Mouse (Mus musculus) hematopoietic stem cell, adult 5-6 weeks (primary cell): ENCODE results near the gene Neu1. TPM values are rescaled to one million over a fixed set of nuclear protein-coding genes. Genes with fewer than 3 reads are reported as not detected.
A peak's percentile ranks its signal among the peaks of the same experiment; 100 is the strongest.
"Not testable (repeated sequence)": the region's sequence is repeated elsewhere in the genome, so short reads cannot be mapped to it uniquely, and the experiment has no call there.

Experiments used
- ATAC-seq, 2 experiments: fragments of 125-278 bp in 1 of 2; replicated peaks in 1 of 2; 2 replicates each; pipeline ENCODE4 v1.8.0; 2016 to 2017; ENCODE audit warnings: inconsistent platforms in 2 of 2, mild to moderate bottlenecking in 2 of 2, moderate number of reproducible peaks in 2 of 2, low read depth in 1 of 2, moderate TSS enrichment in 1 of 2; ENCODE audit not compliant: low FRiP score in 2 of 2, poor library complexity in 2 of 2, severe bottlenecking in 2 of 2, insufficient read depth in 1 of 2, low TSS enrichment in 1 of 2
- total RNA-seq: library from RNA; stranded (forward); fragments of 172-1452, 232-1000 nt; gene quantifications from 2 replicates; pipeline ENCODE4 v1.2.3, GENCODE M21; 2017

Neu1 gene
- total RNA-seq, 1 experiment from 2014 or later: 6.9 TPM

GRCm38 (mm10) chr17:34934830-34935229 is 3.8 kb downstream of the Neu1 start:
- peak in 1 of 2 experiments; percentile 12; a peak in 1 of 4 replicates for ATAC-seq

DNA sequence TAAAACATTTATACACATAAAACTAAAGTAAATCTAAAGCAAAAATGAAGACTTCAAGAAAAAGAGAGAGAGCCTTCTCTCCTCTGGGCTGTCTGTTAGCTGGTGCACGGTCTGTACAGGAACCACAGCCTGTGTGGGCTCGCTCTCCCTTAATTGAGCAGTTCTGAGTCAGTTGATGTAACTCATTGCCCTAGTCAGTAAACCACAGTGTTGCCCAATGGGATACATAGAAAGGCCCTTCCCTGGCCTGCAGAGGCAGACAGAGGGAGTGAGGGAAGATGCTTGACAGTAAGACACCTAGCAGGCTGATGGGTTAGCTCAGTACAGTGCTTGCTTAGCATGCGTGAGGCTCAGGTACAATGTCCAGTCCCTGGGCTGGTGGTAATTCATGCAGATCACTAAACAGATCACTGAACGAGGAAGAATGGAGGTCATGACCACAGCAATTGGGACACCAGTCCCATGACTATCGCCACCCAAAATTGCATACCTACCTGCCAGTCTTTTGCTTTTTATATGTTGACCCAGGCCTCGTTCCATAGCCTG is 7.0 kb downstream of the Neu1 start:
- ATAC-seq: peak in 1 of 2 experiments; percentile 54; a peak in 1 of 4 replicates

GRCm38 (mm10) chr17:34941344-34942041 is 10.4 kb downstream of the Neu1 start:
- 0 out of 4 replicates have a peak, but pooled peaks of 1 of the 2 experiments have one; percentile 11 for ATAC-seq

DNA sequence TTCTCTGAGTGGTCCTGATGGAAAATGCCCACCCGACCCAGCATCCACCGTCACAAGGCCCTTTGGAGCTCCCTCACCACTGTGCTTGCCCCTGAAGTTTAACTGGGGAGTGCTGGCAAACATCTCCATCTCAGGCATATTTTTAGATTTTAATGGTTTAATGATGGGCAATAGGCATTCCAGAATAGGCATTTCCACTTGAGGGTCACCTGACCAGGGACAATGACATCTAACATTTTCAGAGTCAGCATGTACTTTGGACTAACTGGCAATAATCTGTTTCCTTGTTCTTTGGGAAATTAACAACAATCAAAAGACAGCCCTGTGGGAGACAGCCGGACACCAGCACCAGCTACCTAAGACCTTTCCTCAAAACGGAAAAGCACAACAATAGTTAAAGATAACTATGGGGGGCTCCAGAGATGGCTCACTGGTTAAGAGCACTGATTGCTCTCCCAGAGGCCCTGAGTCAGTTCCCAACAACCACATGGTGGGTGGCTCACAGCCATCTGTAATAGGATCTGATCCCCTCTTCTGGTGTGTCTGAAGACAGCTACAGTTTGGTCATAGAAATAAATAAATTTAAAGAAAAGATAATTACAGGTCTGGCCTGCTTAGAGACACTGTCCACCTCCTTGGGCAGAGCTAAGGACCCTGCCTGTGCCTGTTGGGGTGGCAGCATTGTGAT is 12.2 kb downstream of the Neu1 start:
- ATAC-seq: no peak

DNA sequence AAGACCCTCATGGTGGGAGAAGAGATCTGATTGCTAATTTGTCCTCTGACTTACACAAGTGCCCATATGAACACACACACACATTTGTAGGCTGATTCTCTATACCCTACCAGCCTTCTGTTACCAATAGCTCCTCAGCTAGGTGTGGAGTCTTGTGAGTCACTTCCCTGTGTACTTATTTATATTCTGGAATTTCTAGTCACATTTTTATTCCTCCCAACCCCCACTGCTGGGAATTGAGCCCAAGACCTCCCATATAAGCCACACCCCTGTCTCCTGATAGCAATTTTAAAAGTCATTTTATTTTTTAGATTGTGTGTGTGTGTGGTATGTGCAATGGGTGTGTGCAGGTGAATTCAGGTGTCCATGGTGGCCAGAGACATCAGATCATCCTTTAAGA is 13.3 kb downstream of the Neu1 start:
- no peak for ATAC-seq

- no peak for ATAC-seq
These were observed 15.6 kb downstream of the Neu1 start for GRCm38 (mm10) chr17:34946486-34947140.

DNA sequence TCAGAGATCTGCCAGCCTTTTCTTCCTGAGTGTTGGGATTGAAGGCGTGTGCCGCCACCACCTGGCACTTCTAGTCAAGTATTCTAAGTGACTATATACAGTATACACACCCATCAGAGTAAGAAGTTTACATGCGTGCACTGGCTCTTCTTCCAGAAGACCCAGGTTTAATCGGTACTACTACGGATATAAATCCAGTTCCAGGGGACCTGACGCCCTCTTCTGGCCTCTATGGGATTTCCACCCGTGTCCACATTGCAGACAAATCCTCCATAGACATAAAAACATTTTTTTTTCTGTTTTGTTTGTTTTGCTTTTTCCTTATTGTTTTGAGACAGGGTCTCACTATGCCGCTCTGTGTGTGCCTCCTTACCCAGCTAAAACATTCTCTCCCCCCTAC is 16.6 kb downstream of the Neu1 start:
- ATAC-seq: no peak

GRCm38 (mm10) chr17:34948721-34949552 is 17.9 kb downstream of the Neu1 start:
- ATAC-seq: not testable (repeated sequence)

DNA sequence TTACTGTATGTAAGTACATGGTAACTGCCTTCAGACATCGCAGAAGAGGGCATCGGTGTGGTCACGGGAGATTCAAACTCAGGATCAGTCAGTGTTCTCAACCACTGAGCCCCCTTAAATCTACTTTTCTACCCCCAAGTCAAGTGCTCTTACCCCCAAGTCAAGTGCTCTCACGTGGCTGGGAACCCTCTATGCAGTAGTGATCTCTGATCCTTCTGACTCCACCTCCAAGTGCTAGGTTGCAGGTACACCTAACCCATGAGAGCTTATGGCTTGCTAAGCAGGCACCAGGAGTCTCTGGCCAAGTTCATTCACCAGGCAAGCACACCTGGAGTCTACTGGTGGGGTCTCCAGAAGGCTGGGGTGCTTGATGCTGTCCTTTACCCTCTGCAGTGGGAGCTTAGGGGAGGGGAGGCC is 18.5 kb downstream of the Neu1 start:
- no peak for ATAC-seq

DNA sequence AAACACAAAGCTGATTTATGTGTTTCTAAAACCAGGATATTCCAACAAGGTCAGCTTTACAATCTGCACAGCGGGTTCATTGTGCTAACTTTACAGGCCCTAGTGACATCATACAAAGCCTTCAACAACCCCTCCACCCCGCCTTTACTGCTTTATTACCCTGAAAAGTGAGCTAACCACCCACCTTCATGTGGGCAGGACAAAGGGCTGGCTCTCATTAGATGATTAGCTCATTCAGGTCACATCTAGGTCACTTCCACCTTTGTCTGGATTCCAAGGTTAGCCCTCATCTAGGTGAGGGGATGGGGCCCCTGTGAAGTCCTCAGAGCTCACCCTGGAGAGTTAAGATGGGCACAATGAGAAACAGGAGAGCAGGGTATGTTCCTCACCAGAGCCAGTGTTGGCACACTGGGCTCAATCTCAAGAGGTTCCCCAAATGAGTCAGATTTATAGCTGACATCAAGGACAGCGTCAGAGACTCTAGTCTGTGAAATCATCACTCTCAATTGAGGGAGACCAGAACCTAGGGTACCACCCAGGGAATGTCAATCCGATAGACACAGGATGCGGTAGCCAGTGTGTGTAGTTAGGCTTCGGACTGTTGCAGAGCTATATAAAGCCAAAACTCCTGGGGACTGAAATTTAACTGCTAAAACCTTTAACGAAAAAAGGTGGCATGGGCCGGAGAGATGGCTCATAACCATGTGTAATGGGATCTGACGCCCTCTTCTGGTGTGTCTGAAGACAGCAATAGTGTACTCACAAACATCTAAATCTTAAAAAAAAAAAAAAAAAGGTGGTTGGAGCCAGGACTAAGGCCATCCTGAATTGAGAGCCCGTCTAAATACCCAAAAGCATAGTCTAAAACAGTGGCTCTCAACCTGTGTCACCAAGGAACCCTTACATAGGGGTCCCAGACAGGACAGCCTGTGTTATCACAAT is 19.7 kb downstream of the Neu1 start:
- ATAC-seq: no peak

DNA sequence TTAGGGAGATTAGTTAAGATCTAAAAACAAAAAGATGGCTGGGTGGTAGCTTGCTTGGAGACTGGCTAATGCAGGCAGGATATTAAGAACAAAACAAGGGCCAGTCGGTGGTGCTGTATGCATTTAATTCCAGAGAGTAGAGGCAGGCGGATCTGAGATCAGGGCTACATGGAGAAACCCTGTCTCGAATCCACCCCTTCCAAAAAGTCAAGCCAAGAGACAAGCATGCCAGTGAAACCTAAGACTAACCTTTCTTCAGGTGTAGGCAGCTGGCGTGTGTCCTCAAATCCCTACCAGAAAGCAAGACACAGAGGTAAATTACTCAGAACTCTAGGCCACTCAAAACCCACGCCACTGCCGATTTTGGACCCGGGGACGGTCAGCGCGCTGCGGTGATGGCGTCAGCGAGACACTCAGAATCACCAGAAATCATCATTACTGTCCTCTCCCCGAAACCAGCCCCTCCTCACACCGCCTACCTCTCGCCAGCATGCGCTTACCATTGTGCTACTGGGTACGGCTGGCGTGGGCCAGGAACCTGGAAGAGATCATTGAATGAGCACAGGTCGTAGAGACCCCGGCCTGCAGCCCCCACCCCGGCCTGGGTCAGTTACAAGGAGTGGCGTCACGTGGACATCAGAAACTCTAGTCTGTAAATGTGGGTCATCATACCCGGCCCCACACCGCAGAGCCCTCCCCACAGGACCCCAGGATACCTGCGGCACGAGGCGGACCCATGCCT is 20.8 kb downstream of the Neu1 start:
- ATAC-seq: peak in 1 of 2 experiments; percentile 4; a peak in 1 of 4 replicates

DNA sequence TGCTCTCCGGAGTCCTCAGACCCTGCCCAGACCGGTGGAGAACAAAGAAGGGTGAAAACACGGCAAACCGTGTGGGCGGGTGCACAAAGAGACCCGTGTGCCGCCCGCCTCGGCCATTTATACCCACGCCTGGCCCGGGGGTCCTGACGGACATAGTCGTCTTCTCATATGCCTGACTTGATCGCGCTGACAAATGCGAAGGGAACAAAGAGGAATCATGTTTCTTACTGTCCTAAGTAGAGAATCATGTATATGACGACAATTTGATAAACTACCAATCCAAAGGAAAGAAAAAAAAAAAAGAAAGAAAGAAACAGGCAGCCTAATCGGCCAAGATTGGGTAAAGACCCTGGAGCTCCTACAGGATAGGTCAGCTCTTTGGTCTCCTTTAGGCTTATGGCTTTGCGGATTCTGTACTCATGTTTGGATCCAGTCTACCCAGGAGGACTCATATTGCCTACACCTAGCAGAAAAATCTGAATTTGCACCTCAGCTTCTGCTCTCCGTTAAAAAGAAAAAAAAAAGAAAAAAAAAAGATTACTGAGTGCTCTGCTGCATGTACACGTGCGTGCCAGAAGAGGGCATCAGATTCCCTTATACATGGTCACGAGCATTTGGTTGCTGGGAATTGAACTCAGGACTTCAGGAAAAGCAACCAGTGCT is 21.5 kb downstream of the Neu1 start:
- ATAC-seq: peak; percentile 78 to 82

DNA sequence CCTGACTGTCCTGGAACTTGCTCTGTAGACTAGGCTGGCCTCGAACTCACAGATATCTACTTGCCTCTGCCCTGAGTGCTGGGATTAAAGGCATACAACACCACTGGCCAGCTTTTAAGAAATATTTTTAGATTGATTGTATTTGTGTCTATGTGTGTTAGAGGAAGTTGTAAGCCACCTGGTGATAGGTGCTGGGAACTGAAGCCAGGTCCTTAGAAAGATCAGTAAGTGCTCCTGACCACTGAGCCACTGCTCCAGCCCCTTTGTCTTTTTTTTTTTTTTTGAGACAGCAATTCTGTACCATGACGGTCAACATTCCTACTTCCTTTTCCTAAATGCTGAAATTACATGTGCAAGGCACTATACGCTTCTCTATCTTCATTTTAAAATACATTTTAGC is 22.2 kb downstream of the Neu1 start:
- no peak for ATAC-seq

GRCm38 (mm10) chr17:34953904-34954303 is 22.9 kb downstream of the Neu1 start:
- no peak for ATAC-seq

DNA sequence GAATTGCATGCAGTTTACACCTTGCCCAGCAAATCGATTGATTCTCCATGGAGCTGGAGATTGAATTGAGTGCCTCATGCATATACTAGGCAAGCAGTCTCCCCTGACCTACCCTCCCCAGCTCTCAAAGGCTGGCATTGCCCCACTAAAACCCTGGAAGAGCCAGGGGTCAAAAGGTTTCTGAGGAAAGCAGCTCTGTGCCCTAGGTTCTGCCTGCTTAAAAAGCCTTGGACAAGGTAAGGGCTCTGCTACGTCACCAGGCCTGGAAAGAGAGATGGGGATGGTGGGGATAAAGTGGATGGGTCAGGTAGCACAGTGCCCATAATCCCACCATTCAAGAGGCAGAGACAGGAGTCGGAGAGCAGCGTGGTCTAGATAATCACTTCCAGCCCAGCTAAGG is 23.8 kb downstream of the Neu1 start:
- ATAC-seq: no peak
